Mouse (Mus musculus) olfactory bulb, adult 2 months (tissue): ENCODE measurements around the gene Gm20532.

Experiments used
- CTCF ChIP-seq: fragments of 200-500 bp; IDR thresholded peaks from 2 replicates; pipeline ENCODE4 v1.5.1; 2012; ENCODE audit warnings: low read depth, mild to moderate bottlenecking, low read length, moderate library complexity; ENCODE audit not compliant: insufficient read depth
- POLR2A ChIP-seq: fragments of 200-500 bp; IDR thresholded peaks from 2 replicates; pipeline ENCODE4 v1.6.1; 2012; ENCODE audit warnings: mild to moderate bottlenecking, low read depth, low read length, moderate library complexity; ENCODE audit not compliant: insufficient read depth

GRCm38 (mm10) chr2:26615459-26616124, 29.2 kb downstream of the Gm20532 start:
- no peak for TF ChIP-seq CTCF
- TF ChIP-seq POLR2A, result no peak
